Mouse (Mus musculus) heart, postnatal 0 days (tissue): ENCODE results near the gene Cyth1. TPM values are rescaled to one million over a fixed set of nuclear protein-coding genes. Genes with fewer than 3 reads are reported as not detected.

Source experiments
- ATAC-seq: fragments of 200-750 bp; cut with Nextera tagmentation; 2 replicates; pipeline ENCODE4 v1.8.0; 2017; ENCODE audit warnings: low read depth, moderate number of reproducible peaks, moderate library complexity; ENCODE audit not compliant: insufficient read depth
- DNase-seq: peaks from one replicate; pipeline ENCODE4 v3.0.0-alpha.2; 2016; ENCODE audit warnings: low spot score
- H3K27ac ChIP-seq: fragments of 300-500 bp; sonication (generic); 2 replicates; pipeline ENCODE4 v1.5.1; 2014; ENCODE audit warnings: low read depth, mild to moderate bottlenecking
- H3K27me3 ChIP-seq: fragments of 300-500 bp; sonication (generic); 2 replicates; pipeline ENCODE4 v1.6.1; 2014; ENCODE audit warnings: low read length, mixed read lengths; ENCODE audit not compliant: control insufficient read depth, insufficient read depth
- H3K36me3 ChIP-seq: fragments of 300-500 bp; sonication (generic); replicated peaks from 2 replicates; pipeline ENCODE4 v1.6.1; 2014; ENCODE audit warnings: low read length, mixed read lengths; ENCODE audit not compliant: control insufficient read depth, insufficient read depth
- H3K4me1 ChIP-seq: fragments of 300-500 bp; sonication (generic); 2 replicates; pipeline ENCODE4 v1.6.1; 2014; ENCODE audit warnings: antibody characterized with exemption; ENCODE audit not compliant: control insufficient read depth, insufficient read depth
- H3K4me2 ChIP-seq: fragments of 300-500 bp; sonication (generic); 2 replicates; pipeline ENCODE4 v1.6.1; 2014; ENCODE audit warnings: low read depth, mild to moderate bottlenecking, low read length, moderate library complexity
- H3K4me3 ChIP-seq: fragments of 300-500 bp; sonication (generic); 2 replicates; pipeline ENCODE4 v1.5.1; 2014; ENCODE audit warnings: low read depth, low read length
- H3K9ac ChIP-seq: fragments of 300-500 bp; sonication (generic); replicated peaks from 2 replicates; pipeline ENCODE4 v1.6.1; 2014; ENCODE audit warnings: low read depth, low read length, mixed read lengths
- H3K9me3 ChIP-seq: fragments of 300-500 bp; sonication (generic); replicated peaks from 2 replicates; pipeline ENCODE4 v1.6.1; 2016; ENCODE audit warnings: low read length; ENCODE audit not compliant: control insufficient read depth
- CTCF ChIP-seq: IDR thresholded peaks from 2 replicates; pipeline ENCODE4 v1.5.1; 2016; ENCODE audit warnings: antibody characterized with exemption, control low read depth, low read depth
- EP300 ChIP-seq: IDR thresholded peaks from 2 replicates; pipeline ENCODE4 v1.6.1; 2016; ENCODE audit warnings: antibody characterized with exemption, low read depth
- WGBS: fragments of 180-500 bp; shearing (Covaris S2); extraction: QIAGEN DNeasy Blood & Tissue Kit; methylation state at CpG from one replicate; pipeline ENCODE4 v1.1.7; 2014; 5-methylcytosine and 5-hydroxymethylcytosine counted together
- polyA plus RNA-seq: library from polyadenylated mRNA; unstranded; fragments of >200 nt; fragmentation: Nextera tagmentation; extraction: Ambion mirVana; gene quantifications from 2 replicates; pipeline ENCODE4 v1.2.1, GENCODE M21; 2015
- total RNA-seq: library from RNA; depleted of rRNA; stranded (reverse); fragments of >200 nt; gene quantifications from 2 replicates; pipeline ENCODE4 v1.2.3, GENCODE M21; 2014; ENCODE audit warnings: low replicate concordance

Gene Cyth1
- total and polyA plus RNA-seq, 2 experiments from 2014 or later, result 21.4 to 50.1 TPM

DNA sequence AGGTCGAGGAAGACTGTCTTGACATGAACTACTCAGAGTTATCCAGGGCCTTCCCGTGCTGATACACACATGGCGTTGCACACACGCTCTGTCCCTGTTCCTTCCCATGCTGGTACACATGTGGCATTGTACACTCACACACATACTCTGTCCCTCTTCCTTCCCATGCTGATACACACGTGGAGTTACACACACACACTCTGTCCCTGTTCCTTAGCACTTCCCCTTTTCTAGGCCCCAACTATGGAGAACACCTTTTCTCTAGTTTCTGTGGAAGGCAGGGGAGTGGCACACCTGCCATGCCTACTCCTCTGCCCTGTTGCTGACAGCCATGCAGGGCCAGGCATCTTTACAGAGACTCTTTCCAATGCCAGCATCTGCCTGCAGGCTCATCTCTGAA, 70.2 kb downstream of the Cyth1 start:
- Histone ChIP-seq H3K27me3 (no peaks in the 10 kb centered on the region), H3K9me3 (no peaks in the 10 kb centered on the region), H3K4me1 (peaks cover 41% of the 10 kb centered on the region), H3K27ac (no peak overlapping the region), H3K4me3 (no peak overlapping the region), H3K4me2 (no peak overlapping the region), H3K9ac (no peak overlapping the region), H3K36me3 (peaks cover 70% of the 10 kb centered on the region)
- TF ChIP-seq EP300, result no peak
- TF ChIP-seq CTCF, result no peak
- no peak for ATAC-seq
- no peak for DNase-seq
- 87% methylated on average over 5 of the region's 5 CpGs for WGBS

DNA sequence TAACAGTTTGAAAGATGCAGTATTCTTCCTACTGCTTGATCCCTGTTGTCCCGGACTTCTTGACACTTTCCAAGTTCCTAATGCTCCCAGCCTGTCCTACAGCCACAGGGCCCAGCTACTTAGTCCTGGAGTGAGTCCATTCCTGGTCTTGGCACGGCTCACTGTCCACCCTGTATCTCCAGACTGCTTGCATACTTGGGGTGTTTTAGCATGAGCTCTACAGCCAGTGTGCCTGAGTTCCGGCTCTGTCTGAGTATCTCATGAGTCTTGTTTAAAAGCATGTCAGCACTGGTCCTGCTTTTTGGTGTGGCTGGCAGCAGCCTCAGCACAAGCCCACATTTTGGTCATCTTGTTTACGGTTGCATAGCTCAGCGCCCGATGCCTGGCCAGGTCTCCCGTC, 73.6 kb downstream of the Cyth1 start:
- H3K4me2 ChIP-seq, result no peak overlapping the region
- DNase-seq (peak; percentile 61), ATAC-seq (peak; percentile 82)
- H3K9me3 ChIP-seq, result no peaks in the 10 kb centered on the region
- H3K36me3 ChIP-seq, result peaks cover 49% of the 10 kb centered on the region
- no peaks in the 10 kb centered on the region for H3K27me3 ChIP-seq
- no peak for TF ChIP-seq CTCF
- no peak overlapping the region for H3K4me3 ChIP-seq
- H3K9ac ChIP-seq, result no peak overlapping the region
- peaks cover 36% of the 10 kb centered on the region for H3K4me1 ChIP-seq
- H3K27ac ChIP-seq, result peak overlapping the region; percentile 70
- WGBS, result 26% methylated on average over 7 of the region's 7 CpGs

DNA sequence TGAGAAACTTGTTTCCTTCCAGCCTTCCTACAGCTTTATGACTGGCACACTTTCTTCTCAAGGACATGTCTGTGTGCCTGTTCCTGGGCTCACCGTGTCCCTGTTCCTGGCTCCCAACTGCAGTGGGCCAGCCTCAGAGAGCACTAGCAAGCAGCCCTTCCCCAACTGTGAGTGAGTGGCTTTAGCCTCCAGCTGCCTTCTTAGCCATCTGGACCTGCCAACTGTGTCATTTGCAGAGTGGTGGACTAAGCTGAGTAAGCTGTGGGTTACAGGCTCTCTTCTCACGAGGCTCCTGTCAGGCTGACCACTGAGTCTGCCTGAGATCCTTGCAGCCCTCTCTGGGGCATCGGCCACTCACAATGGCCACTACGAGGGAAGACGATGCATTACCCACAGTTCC, 75.6 kb downstream of the Cyth1 start:
- TF ChIP-seq EP300 (no peak), CTCF (no peak)
- Histone ChIP-seq H3K9ac (no peak overlapping the region), H3K27me3 (no peaks in the 10 kb centered on the region), H3K4me1 (peaks cover 46% of the 10 kb centered on the region), H3K4me2 (no peak overlapping the region), H3K9me3 (no peaks in the 10 kb centered on the region), H3K27ac (no peak overlapping the region), H3K36me3 (peaks cover 45% of the 10 kb centered on the region), H3K4me3 (no peak overlapping the region)
- ATAC-seq (no peak), DNase-seq (no peak)
- 63% methylated on average over 5 of the region's 5 CpGs for WGBS

DNA sequence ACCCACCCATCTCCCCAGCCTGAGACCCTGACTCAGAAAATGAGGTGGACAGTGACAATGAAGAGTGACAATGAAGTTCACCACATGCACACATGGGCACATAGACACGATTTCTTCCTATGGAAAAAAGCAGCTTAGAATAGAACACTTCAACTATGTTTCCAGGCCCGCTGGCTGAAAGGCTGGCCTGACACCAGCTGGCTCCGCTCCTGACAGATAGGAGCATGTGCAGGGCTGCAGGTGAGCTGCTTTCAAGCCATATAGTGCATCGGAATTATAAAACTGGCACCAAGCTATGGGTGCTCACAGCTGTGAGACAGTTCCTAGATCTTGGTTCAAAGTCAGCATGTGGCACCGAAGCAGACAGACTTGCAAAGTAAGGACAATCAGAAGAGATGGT, 78.1 kb downstream of the Cyth1 start:
- peak; percentile 53 for DNase-seq
- Histone ChIP-seq H3K9ac (no peak overlapping the region), H3K4me3 (no peak overlapping the region), H3K4me2 (no peak overlapping the region), H3K27ac (peak overlapping the region; percentile 49), H3K27me3 (no peaks in the 10 kb centered on the region), H3K4me1 (peaks cover 43% of the 10 kb centered on the region), H3K36me3 (peaks cover 42% of the 10 kb centered on the region), H3K9me3 (no peaks in the 10 kb centered on the region)
- TF ChIP-seq EP300, result no peak
- TF ChIP-seq CTCF, result no peak
- ATAC-seq, result no peak
- 36% methylated on average over 5 of the region's 5 CpGs for WGBS

DNA sequence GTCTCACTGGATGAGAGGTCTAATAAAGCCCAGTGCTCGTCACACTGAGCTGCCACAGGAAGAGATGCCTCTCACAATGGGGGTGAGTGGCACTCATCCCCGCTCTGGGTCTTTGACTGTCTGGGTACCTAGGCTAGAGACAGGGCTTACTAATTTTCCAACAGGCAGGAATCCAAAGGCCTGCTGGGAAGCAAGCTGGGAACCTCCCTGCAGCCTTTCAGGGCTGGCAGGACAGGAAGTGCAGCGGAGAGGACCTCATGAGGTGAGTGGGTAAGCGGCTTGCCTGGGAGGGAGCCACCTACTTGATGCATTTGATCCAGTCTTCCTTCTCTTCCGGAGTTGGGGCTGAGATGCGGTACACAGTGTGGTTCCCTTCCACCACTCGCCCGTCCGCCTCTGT, 79.7 kb downstream of the Cyth1 start:
- no peak overlapping the region for H3K9ac ChIP-seq
- H3K27ac ChIP-seq, result no peak overlapping the region
- DNase-seq, result no peak
- H3K4me3 ChIP-seq, result no peak overlapping the region
- WGBS, result 81% methylated on average over 9 of the region's 9 CpGs
- no peaks in the 10 kb centered on the region for H3K9me3 ChIP-seq
- H3K4me1 ChIP-seq, result peaks cover 31% of the 10 kb centered on the region
- no peak for TF ChIP-seq EP300
- TF ChIP-seq CTCF, result no peak
- no peak for ATAC-seq
- no peaks in the 10 kb centered on the region for H3K27me3 ChIP-seq
- peaks cover 58% of the 10 kb centered on the region for H3K36me3 ChIP-seq
- no peak overlapping the region for H3K4me2 ChIP-seq

DNA sequence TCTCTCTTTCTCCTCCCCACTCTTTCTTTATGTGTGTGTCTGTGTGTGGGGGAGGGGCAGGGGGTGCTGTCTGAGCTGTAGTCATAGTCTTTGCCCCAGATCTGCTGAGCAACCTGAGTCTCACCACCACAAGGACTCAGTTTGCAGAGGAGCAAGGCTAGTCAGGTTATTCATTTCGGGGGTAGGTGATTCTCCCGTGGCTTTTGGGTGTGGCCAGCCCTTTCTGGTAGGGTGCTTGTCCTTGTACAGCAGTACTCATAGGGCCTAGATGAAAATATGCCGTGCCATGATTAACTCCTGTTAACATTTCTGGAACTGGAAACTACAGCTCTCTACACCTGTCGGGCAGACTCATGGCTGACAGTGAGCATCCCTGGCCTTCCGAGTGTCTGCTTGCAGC, 81.8 kb downstream of the Cyth1 start:
- no peaks in the 10 kb centered on the region for H3K9me3 ChIP-seq
- H3K27ac ChIP-seq, result no peak overlapping the region
- no peak overlapping the region for H3K9ac ChIP-seq
- TF ChIP-seq CTCF (no peak), EP300 (no peak)
- 81% methylated on average over 5 of the region's 5 CpGs for WGBS
- DNase-seq, result no peak
- H3K4me2 ChIP-seq, result no peak overlapping the region
- H3K4me1 ChIP-seq, result peaks cover 28% of the 10 kb centered on the region
- no peaks in the 10 kb centered on the region for H3K27me3 ChIP-seq
- no peak overlapping the region for H3K4me3 ChIP-seq
- H3K36me3 ChIP-seq, result peaks cover 64% of the 10 kb centered on the region
- ATAC-seq, result no peak
